Mouse (Mus musculus) left cerebral cortex, postnatal 10 days (tissue): ENCODE measurements around the gene Erg. TPM values are rescaled to one million over a fixed set of nuclear protein-coding genes. Genes with fewer than 3 reads are reported as not detected.

Experiments used
- DNase-seq, 2 experiments: peaks; one replicate each; pipeline ENCODE4 v3.0.0; 2021 to 2022; ENCODE audit warnings: low spot score in 2 of 2, mixed read lengths in 1 of 2; ENCODE audit errors: extremely low spot score in 1 of 2
- intact Hi-C: fragments of 180-260 bp; cut with DNase I; formaldehyde crosslinking; loops from one replicate; pipeline ENCODE4 v1.15.1; 2025
- total RNA-seq, 2 experiments: library from RNA; stranded (reverse); gene quantifications; 2 replicates each; pipeline ENCODE4 v1.2.3; 2021

Erg gene
- total RNA-seq, 2 experiments from 2014 or later: 7.2 to 8.9 TPM

- DNase-seq: no peak
- intact Hi-C loops: loop anchor here (2.0 to 10.0 kb wide), 3 partner anchors 345 to 877 kb away; partner anchors contain the start of gene Kcnj6
These were observed 244.4 kb downstream of the Erg start for GRCm38 (mm10) chr16:95342030-95342429.

DNA sequence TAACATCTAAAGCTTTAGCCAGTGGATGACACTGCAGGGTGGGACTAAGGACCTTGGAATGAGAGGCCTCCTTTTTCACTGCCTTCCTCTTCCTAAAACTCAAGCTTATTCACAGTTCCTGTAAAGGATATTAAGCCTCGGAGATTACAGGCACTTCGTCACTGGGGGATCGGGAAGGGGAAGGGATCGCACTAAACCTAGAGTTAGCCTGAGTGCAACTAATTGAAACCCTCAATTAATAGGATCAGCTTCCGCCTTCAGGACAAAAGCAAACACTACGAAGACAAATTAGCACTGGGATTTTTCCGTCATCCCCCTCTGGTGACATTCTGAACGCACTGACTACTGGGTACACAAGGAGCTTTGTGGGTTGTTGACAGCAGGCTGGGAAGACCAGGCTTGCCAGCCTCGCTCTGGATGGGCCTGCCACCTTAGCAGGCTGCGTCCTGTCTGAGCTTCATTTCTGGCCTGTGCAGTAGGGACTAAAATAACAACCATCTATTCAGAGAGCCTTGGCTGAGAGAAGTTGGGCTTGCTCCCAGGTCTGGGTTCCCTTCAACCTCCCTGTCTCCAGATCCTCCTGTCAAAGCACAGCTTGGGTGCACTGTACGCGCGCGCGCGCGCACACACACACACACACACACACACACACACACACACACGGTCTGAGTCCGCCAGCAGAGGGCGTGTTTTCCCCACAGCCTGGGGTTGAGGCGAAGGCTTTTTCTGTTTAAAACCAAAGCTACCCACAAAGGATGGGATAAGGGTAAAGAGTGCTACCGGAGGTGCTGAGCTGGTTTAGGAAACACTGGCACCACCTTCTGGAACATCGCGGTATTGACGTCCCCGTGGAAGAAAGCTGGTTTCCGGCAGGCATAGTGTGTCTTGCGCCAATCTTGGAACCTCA lies 245.3 kb downstream of the Erg start:
- peak; percentile 83 to 87 for DNase-seq
- intact Hi-C loops: loop anchor here (2.0 to 10.0 kb wide), 3 partner anchors 144 to 876 kb away; partner anchors contain the start of gene Kcnj6

GRCm38 (mm10) chr16:95332159-95332558 lies 254.2 kb downstream of the Erg start:
- no peak for DNase-seq
- intact Hi-C loops: no loop called here

DNA sequence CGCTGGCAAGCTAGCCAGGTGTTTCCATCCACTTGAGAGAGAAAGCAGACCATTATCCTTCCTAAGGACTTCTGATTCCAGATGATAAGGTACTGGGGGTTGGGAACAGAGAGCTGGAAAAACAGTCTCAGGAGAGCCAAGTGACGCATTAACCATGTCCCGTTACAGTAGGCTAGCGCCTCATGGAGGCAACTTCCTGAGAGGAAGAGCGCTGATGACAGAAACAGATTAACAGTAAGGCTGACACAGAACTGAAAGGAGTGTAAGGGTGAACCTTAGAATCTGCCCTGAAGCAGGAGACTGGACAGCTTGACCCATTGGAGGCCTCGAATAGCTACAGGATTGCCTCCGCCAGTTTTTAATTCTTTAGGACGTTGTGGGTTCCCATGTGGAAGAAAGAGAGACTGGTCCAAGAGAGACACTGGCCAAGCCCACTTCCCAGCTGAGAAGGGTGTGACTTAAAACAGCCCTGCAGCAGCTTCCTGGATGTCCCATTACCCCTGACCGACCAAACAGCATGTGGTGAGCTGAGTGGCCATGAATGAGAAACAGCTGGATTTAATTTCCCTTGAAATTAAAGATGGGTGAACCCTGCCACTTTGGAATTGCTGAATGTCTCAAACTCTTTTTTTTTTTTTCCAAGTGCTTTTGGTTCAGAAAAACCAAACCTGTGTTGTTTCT lies 264.3 kb downstream of the Erg start:
- no peak for DNase-seq
- intact Hi-C loops: no loop called here

Other genes with a start within 250 kb of the Erg start
- gene Ets2, start 115.5 kb upstream of the Erg start, total RNA-seq: 10 to 100 TPM; 45.4 to 49.2 TPM